In genomic region chr3:88646426-88646995, GRCm38 (mm10) we compare ENCODE assay signal across 25 mouse cellular contexts. TPM values are rescaled to one million over a fixed set of nuclear protein-coding genes. Genes with fewer than 3 reads are reported as not detected.
"Had no signal": no experiment of that assay in that cellular context is flagged by ENCODE, and none has a peak within 500 bp of the region (broad histone marks: within the 10 kb centered on the region; RNA-seq: fewer than 3 reads in every experiment).

No protein-coding gene starts in this region.

- H3K4me3 ChIP-seq: limb, embryonic 15.5 days; liver, embryonic 12.5 days; megakaryocyte, embryonic 14.5 days; midbrain, embryonic 12.5 days; neural tube, embryonic 15.5 days had no signal

- ATAC-seq: liver, embryonic 12.5 days; midbrain, embryonic 16.5 days had no signal

- H3K27ac ChIP-seq: limb, embryonic 15.5 days; liver, embryonic 12.5 days; macrophage; midbrain, embryonic 12.5 days; neural tube, embryonic 15.5 days had no signal

- H3K4me1 ChIP-seq: midbrain, embryonic 12.5 days had no signal

- H3K9me3 ChIP-seq: limb, embryonic 15.5 days; liver, embryonic 12.5 days; megakaryocyte, embryonic 14.5 days; midbrain, embryonic 12.5 days; neural tube, embryonic 15.5 days had no signal

- H3K9ac ChIP-seq: limb, embryonic 15.5 days; liver, embryonic 12.5 days; lung, embryonic 14.5 days; midbrain, embryonic 12.5 days; neural tube, embryonic 15.5 days had no signal

- H3K27me3 ChIP-seq: limb, embryonic 15.5 days; liver, embryonic 12.5 days; megakaryocyte, embryonic 14.5 days; midbrain, embryonic 12.5 days; neural tube, embryonic 15.5 days had no signal

- DNase-seq: kidney, adult 11 months; kidney, adult 9 months; kidney, postnatal 25 days; layer of hippocampus, adult 9-11 months; lung, embryonic 14.5 days; lung, postnatal 10 days; right cerebral cortex, adult 18-20 months; right cerebral cortex, postnatal 25 days; thymus, postnatal 14 days had no signal

- H3K4me2 ChIP-seq: limb, embryonic 15.5 days; liver, embryonic 12.5 days; lung, embryonic 14.5 days; midbrain, embryonic 12.5 days; neural tube, embryonic 15.5 days had no signal

RNA-seq across cellular contexts. Expression of gene Rxfp4, which starts 6.4 kb away (rescaled TPM):
- total RNA-seq: layer of hippocampus, adult 18-20 months; layer of hippocampus, postnatal 36 days; left cerebral cortex, adult 8-10 months; left cerebral cortex, postnatal 25 days had no signal
- polyA plus RNA-seq: limb, embryonic 11.5 days; liver, embryonic 12.5 days; liver, embryonic 16.5 days; lung, embryonic 14.5 days; macrophage; midbrain, embryonic 12.5 days; midbrain, embryonic 16.5 days; neural tube, embryonic 11.5 days; neural tube, embryonic 15.5 days; small intestine, adult 2 months; stomach, embryonic 16.5 days had no signal
